Mouse (Mus musculus) embryonic fibroblast, embryonic 13.5 days (primary cell): Measurements from ENCODE around the gene Tas2r143. TPM values are rescaled to one million over a fixed set of nuclear protein-coding genes. Genes with fewer than 3 reads are reported as not detected.

Experiments used
- H3K27ac ChIP-seq: 2 replicates; pipeline ENCODE4 v1.5.1; 2012; ENCODE audit warnings: low read length, control low read depth, inconsistent platforms; ENCODE audit not compliant: insufficient read depth
- H3K4me1 ChIP-seq: 2 replicates; pipeline ENCODE4 v1.6.1; 2011; ENCODE audit warnings: low read length; ENCODE audit not compliant: control insufficient read depth, insufficient read depth
- H3K4me3 ChIP-seq: 2 replicates; pipeline ENCODE4 v1.5.1; 2011; ENCODE audit warnings: mild to moderate bottlenecking, control low read depth, low read length; ENCODE audit not compliant: insufficient read depth
- CTCF ChIP-seq: IDR thresholded peaks from 2 replicates; pipeline ENCODE4 v1.5.1; 2011; ENCODE audit warnings: mild to moderate bottlenecking, control low read depth, low read length, moderate library complexity, borderline replicate concordance; ENCODE audit not compliant: insufficient read depth
- POLR2A ChIP-seq: IDR thresholded peaks from 2 replicates; pipeline ENCODE4 v1.6.1; 2011; ENCODE audit warnings: low read depth, mild to moderate bottlenecking, control low read depth, low read length, moderate library complexity
- polyA plus RNA-seq: library from polyadenylated mRNA; stranded (reverse); fragments of >200 nt; gene quantifications from 2 replicates; pipeline ENCODE4 v1.2.4, GENCODE M21; 2011; ENCODE audit warnings: low read depth; ENCODE audit not compliant: missing spikeins, insufficient read length

Gene Tas2r143
- polyA plus RNA-seq, 1 experiment = not detected

DNA sequence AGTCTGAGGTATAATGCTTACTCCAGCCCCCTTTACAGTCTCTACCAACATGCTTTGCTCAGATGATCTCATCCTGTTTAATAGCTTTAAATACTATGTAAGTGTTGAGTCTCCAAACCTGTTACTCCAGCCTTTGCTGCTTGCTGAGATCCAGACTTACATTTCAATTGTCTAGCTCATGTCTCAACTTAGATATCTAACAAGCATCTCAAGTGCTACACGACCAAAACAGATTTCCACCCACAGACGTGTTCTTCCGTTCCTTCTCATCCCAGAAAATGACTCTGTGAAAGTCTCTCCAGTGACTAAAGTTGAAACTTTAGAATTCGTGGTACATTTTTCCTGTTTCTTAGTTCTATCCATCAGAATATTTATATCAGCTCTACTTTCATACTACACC is 26.3 kb downstream of the Tas2r143 start:
- H3K4me1 ChIP-seq = no peaks in the 10 kb centered on the region; the same call in 1 of the 2 replicates
- TF ChIP-seq POLR2A = no peak
- no peak for TF ChIP-seq CTCF
- no peak overlapping the region for H3K4me3 ChIP-seq
- H3K27ac ChIP-seq = no peak overlapping the region

DNA sequence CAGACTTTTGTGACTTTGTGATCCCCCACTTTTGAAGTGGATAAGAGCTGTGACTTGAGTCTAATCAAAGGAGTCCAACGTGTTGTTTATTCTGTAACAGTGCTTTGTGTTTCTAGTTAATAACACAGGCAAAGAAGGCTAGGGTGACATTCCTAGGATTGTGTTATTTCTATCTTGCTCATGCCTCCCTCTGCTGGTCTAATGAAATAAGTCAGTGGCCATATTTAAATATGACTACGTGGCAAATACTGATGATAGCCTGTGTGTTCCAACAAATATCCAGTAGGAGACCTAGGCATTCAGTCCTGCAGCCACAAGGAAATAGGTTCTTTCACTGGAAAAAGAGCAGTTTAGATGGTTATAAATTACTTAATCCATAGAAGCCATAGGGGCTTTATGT is 33.5 kb downstream of the Tas2r143 start:
- H3K4me1 ChIP-seq = no peaks in the 10 kb centered on the region
- TF ChIP-seq CTCF = no peak
- TF ChIP-seq POLR2A = no peak
- no peak overlapping the region for H3K27ac ChIP-seq
- H3K4me3 ChIP-seq = no peak overlapping the region

DNA sequence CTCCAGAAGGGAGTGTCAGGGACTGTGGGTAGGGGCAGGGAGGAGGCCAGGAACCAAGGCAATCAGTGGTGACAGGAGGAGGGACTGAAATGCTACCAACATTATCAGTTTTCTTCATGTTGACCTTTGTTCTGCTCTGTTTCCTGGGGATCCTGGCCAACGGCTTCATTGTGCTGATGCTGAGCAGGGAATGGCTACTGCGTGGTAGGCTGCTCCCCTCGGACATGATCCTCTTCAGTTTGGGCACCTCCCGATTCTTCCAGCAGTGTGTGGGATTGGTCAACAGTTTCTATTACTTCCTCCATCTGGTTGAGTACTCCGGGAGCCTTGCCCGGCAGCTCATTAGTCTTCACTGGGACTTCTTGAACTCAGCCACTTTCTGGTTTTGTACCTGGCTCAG is 34.4 kb downstream of the Tas2r143 start, which contains the start of gene Tas2r126:
TSS of gene Tas2r126 (plus strand) at position 90 of the 400 bp plus-strand sequence.
- H3K27ac ChIP-seq = no peak within 1 kb of the TSS
- no peaks in the 10 kb centered on the region for H3K4me1 ChIP-seq
- TF ChIP-seq CTCF = no peak
- TF ChIP-seq POLR2A = no peak

DNA sequence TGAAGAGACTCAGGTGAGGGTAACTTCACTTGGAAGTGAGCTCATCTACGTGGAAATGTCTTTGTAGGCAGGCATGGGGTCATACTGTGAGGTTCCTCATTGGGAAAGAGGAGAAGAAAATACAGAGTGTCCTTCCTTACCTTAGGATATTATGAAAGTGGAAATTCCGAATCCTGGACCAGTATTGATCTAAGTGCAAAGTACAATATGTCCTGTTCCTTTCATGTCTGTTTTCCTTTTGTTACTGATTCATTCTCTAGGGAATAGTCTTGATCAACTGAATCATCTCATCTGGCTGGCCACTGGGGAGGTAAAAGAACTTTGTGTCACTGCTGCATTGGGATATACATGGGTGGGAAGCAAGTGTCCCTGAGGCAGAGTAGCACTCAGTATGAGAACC is 35.5 kb downstream of the Tas2r143 start:
- no peak for TF ChIP-seq POLR2A
- no peak for TF ChIP-seq CTCF
- no peak overlapping the region for H3K4me3 ChIP-seq
- no peak overlapping the region for H3K27ac ChIP-seq
- no peaks in the 10 kb centered on the region for H3K4me1 ChIP-seq

More for the DNA sequence above, 34.4 kb downstream of the Tas2r143 start, which contains the start of gene Tas2r126:
- H3K4me3 ChIP-seq = no peak within 1 kb of the TSS

DNA sequence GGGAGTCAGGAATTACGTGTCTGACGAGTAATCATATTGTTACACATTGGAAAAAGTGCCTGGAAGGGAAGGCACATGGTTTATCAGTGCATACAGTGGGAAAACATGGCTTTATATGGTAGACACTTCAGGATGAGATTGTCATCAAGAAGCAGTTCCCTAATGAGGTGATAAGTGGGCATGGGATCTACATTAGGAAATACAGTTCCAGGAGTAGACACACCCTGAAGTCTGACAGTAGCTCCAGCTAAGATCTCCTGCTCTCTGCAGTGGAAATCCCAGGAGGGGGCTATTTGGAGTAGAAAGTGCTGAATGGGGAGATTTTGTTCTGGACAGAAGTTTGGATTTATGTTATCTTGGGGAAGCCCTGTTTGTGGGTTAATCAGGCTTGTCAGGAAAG is 41.4 kb downstream of the Tas2r143 start:
- H3K27ac ChIP-seq = no peak overlapping the region
- TF ChIP-seq POLR2A = no peak
- H3K4me3 ChIP-seq = no peak overlapping the region
- H3K4me1 ChIP-seq = no peaks in the 10 kb centered on the region

DNA sequence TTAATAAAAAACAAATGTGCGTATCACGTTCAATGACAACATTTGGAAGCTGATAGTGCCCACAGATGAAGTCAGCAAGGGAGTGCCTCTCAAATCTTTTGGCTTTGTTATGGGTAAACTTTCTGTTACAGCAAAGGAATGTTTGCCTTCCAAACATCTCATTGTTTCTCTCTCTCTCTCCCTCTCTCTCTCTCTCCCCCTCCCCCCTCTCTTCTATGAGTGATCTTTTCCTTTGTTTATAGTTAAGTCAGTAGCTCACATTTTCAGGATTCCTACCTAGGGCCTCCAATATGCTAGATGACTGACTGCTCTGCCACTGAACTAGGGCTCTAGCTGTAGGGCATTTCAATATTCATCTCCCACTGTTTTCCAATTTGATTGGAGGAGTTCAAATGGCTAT is 44.5 kb downstream of the Tas2r143 start:
- Histone ChIP-seq H3K4me1 (no peaks in the 10 kb centered on the region), H3K4me3 (no peak overlapping the region), H3K27ac (no peak overlapping the region)
- TF ChIP-seq POLR2A = no peak
- no peak for TF ChIP-seq CTCF

DNA sequence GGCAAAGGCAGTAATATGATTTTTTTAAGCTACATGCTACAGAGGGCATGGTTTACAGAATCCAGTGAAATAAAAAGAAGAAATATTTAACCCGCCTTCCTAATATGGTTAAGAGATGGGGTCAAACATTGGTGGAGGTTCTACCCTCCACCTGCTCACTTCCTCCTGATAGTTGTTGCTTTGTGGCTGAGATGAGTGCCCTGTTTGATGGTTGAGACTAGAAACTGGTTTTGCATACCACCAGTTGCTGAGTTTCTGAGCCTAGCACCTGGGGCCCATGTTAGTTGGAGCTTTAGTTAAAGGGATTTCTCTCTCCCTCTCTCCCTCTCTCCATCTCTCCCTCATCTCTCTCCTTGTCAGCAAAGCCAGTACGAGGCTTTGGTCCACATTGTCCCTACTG is 47.3 kb downstream of the Tas2r143 start:
- Histone ChIP-seq H3K27ac (no peak overlapping the region), H3K4me3 (no peak overlapping the region), H3K4me1 (no peaks in the 10 kb centered on the region)
- no peak for TF ChIP-seq CTCF
- no peak for TF ChIP-seq POLR2A

Other genes with a start within 250 kb of the Tas2r143 start
- not detected in 2 replicates for gene Tas2r144, start 184.9 kb upstream of the Tas2r143 start, polyA plus RNA-seq
- gene Gstk1, start 154.3 kb upstream of the Tas2r143 start, polyA plus RNA-seq = 6.2 and 8.6 TPM in 2 replicates
- not detected in 2 replicates for gene Tmem139, start 138.3 kb upstream of the Tas2r143 start, polyA plus RNA-seq
- 16.5 and 24.9 TPM in 2 replicates for gene Casp2, start 135.3 kb upstream of the Tas2r143 start, polyA plus RNA-seq
- gene Clcn1, start 113.6 kb upstream of the Tas2r143 start, polyA plus RNA-seq = 0.38 TPM in 1 of 2 replicates, not detected in the other
- gene Fam131b, start 75.6 kb upstream of the Tas2r143 start, polyA plus RNA-seq = 5.7 and 6.7 TPM in 2 replicates
- 250 and 305 TPM in 2 replicates for gene Zyx, start 50.6 kb upstream of the Tas2r143 start, polyA plus RNA-seq
- 2.1 and 5.2 TPM in 2 replicates for gene Epha1, start 27.0 kb upstream of the Tas2r143 start, polyA plus RNA-seq
- gene Tas2r135, start 5.2 kb downstream of the Tas2r143 start, polyA plus RNA-seq = not detected in 2 replicates
- not detected in 2 replicates for gene Tas2r126, start 34.3 kb downstream of the Tas2r143 start, polyA plus RNA-seq
- gene Olfr458, start 65.0 kb downstream of the Tas2r143 start, polyA plus RNA-seq = not detected in 2 replicates
- not detected in 2 replicates for gene Olfr457, start 76.1 kb downstream of the Tas2r143 start, polyA plus RNA-seq
- gene Olfr456, start 87.0 kb downstream of the Tas2r143 start, polyA plus RNA-seq = not detected in 2 replicates
- gene Olfr455, start 147.3 kb downstream of the Tas2r143 start, polyA plus RNA-seq = not detected in 2 replicates
- not detected in 2 replicates for gene Tcaf3, start 197.5 kb downstream of the Tas2r143 start, polyA plus RNA-seq
- 8.8 and 10.8 TPM in 2 replicates for gene Tcaf2, start 245.0 kb downstream of the Tas2r143 start, polyA plus RNA-seq